8 mouse cellular contexts compared by ENCODE assay signal in genomic region chr10:44458534-44459315, GRCm38 (mm10).
DNase-seq lines count a peak whose midpoint lies in the region; ATAC-seq and TF ChIP-seq lines count a peak whose summit lies in the region.

No protein-coding gene starts in this region.

- no peaks in the 10 kb centered on the region for H3K9me3 ChIP-seq in ES-E14 (ENCODE audit: control insufficient read depth, insufficient read depth, low read depth, low read length)
- H3K9me3 ChIP-seq in forebrain, embryonic 15.5 days = no peaks in the 10 kb centered on the region

- in situ Hi-C loops in ES-E14 (cut with MboI; ENCODE audit: low sequenced_read_pairs in 2 of 2, unreplicated experiment in 2 of 2) = no loop called here

- ATAC-seq in forebrain, embryonic 15.5 days (replicated peaks) = peak; percentile 89

- peak overlapping the region; percentile 38; the same call in 1 of the 2 replicates for H3K9ac ChIP-seq in ES-E14 (ENCODE audit: insufficient read depth, low read depth, low read length, poor library complexity, severe bottlenecking)
- peak overlapping the region; percentile 44 for H3K9ac ChIP-seq in forebrain, embryonic 15.5 days (replicated peaks)

- no peak for DNase-seq in ES-E14 (ENCODE audit: low read depth, low spot score)
- peak; percentile 24 for DNase-seq in cerebellum, adult 11-12 months
- DNase-seq in heart, postnatal 36 days = peak; percentile 58 to 67
- peak; percentile 6 to 14 for DNase-seq in layer of hippocampus, adult 8-10 months (ENCODE audit: low spot score in 2 of 2)
- DNase-seq in lung, postnatal 14 days = peak; percentile 77
- peak; percentile 60 for DNase-seq in ovary, postnatal 36 days (ENCODE audit: low spot score)
- DNase-seq in thymus, postnatal 25 days = peak; percentile 83

- peak overlapping the region; percentile 59 to 64 for H3K4me3 ChIP-seq in ES-E14 (ENCODE audit: insufficient read depth in 1 of 2, low read depth in 1 of 2, low read length in 2 of 2, poor library complexity in 1 of 2, severe bottlenecking in 1 of 2)
- H3K4me3 ChIP-seq in forebrain, embryonic 15.5 days = peak overlapping the region; percentile 47

- intact Hi-C loops in heart, postnatal 36 days (cut with DNase I) = loop anchor here (1.0 to 5.0 kb wide), 7 partner anchors 44 to 586 kb away; partner anchors contain the start of gene Prdm1

- no peak overlapping the region for H3K27ac ChIP-seq in ES-E14 (ENCODE audit: insufficient read depth, low read depth, low read length, poor library complexity, severe bottlenecking)
- H3K27ac ChIP-seq in forebrain, embryonic 15.5 days (replicated peaks) = no peak overlapping the region

- H3K27me3 ChIP-seq in forebrain, embryonic 15.5 days = peaks cover 54% of the 10 kb centered on the region

- peak overlapping the region; percentile 99 for H3K4me2 ChIP-seq in forebrain, embryonic 15.5 days (replicated peaks)

- under 1% methylated on average over 54 of the region's 54 CpGs for WGBS in forebrain, embryonic 15.5 days

- H3K4me1 ChIP-seq in ES-E14 (ENCODE audit: control insufficient read depth in 2 of 2, insufficient read depth in 2 of 2, low read length in 2 of 2, poor library complexity in 1 of 2) = peaks cover 5 to 12% of the 10 kb centered on the region in 2 experiments; a peak in 3 of 4 replicates
- peaks cover 34% of the 10 kb centered on the region for H3K4me1 ChIP-seq in forebrain, embryonic 15.5 days

- no peaks in the 10 kb centered on the region for H3K36me3 ChIP-seq in ES-E14 (ENCODE audit: control insufficient read depth, insufficient read depth, low read length, poor library complexity, severe bottlenecking)
- no peaks in the 10 kb centered on the region for H3K36me3 ChIP-seq in forebrain, embryonic 15.5 days

TF ChIP-seq in ES-E14, 5 proteins besides CTCF, POLR2A, EP300 and RAD21:
- no peak for TF ChIP-seq CHD2 (IDR thresholded peaks at IDR 0.05; ENCODE audit: low read depth, low read length)
- no peak for TF ChIP-seq ZNF384 (IDR thresholded peaks at IDR 0.05; ENCODE audit: low read depth, low read length)
- TF ChIP-seq ZC3H11A (IDR thresholded peaks at IDR 0.05; ENCODE audit: borderline replicate concordance, low read depth, low read length) = no peak
- TF ChIP-seq HCFC1 (IDR thresholded peaks at IDR 0.05; ENCODE audit: borderline replicate concordance, insufficient read depth, low read length) = no peak
- no peak for TF ChIP-seq MAFK (IDR thresholded peaks at IDR 0.05; ENCODE audit: insufficient read depth, low read depth, low read length)
